Mouse (Mus musculus): ENCODE results near the gene Fam120a. TPM values are rescaled to one million over a fixed set of nuclear protein-coding genes. Genes with fewer than 3 reads are reported as not detected.
A peak's percentile ranks its signal among the peaks of the same experiment; 100 is the strongest.

Gene Fam120a
- polyA plus RNA-seq, 1 experiment from 2014 or later = 24.2 TPM

GRCm38 (mm10) chr13:48853475-48853874 is 114.3 kb downstream of the Fam120a start:
- Histone ChIP-seq H3K4me2 (replicated peaks; ENCODE audit: low read depth) (peak overlapping the region; percentile 37), H3K4me1 (replicated peaks; ENCODE audit: control insufficient read depth, insufficient read depth, low read length) (peaks cover 24% of the 10 kb centered on the region; the same call in 1 of the 2 replicates), H3K4me3 (ENCODE audit: low read depth, low read length) (no peak overlapping the region), H3K9me3 (ENCODE audit: control insufficient read depth) (no peaks in the 10 kb centered on the region), H3K9ac (ENCODE audit: low read depth, low read length) (no peak overlapping the region), H3K27me3 (replicated peaks; ENCODE audit: control insufficient read depth, insufficient read depth, low read length) (no peaks in the 10 kb centered on the region), H3K36me3 (ENCODE audit: control insufficient read depth, insufficient read depth) (no peaks in the 10 kb centered on the region), H3K27ac (ENCODE audit: low read depth, low read length) (peak overlapping the region; percentile 62; the same call in 1 of the 2 replicates)
- WGBS = 8% methylated on average over 2 of the region's 2 CpGs
- no peak for TF ChIP-seq CTCF (IDR thresholded peaks at IDR 0.05; ENCODE audit: low read depth)
- ATAC-seq = peak; percentile 82

- Histone ChIP-seq H3K4me2 (replicated peaks; ENCODE audit: low read depth) (no peak overlapping the region), H3K9me3 (ENCODE audit: control insufficient read depth) (no peaks in the 10 kb centered on the region), H3K36me3 (ENCODE audit: control insufficient read depth, insufficient read depth) (no peaks in the 10 kb centered on the region), H3K27ac (ENCODE audit: low read depth, low read length) (peak overlapping the region; percentile 68; the same call in 1 of the 2 replicates), H3K9ac (ENCODE audit: low read depth, low read length) (peak overlapping the region; percentile 26; the same call in 1 of the 2 replicates), H3K27me3 (replicated peaks; ENCODE audit: control insufficient read depth, insufficient read depth, low read length) (no peaks in the 10 kb centered on the region), H3K4me1 (replicated peaks; ENCODE audit: control insufficient read depth, insufficient read depth, low read length) (peaks cover 24% of the 10 kb centered on the region; the same call in 1 of the 2 replicates), H3K4me3 (ENCODE audit: low read depth, low read length) (no peak overlapping the region)
- WGBS = 36% methylated on average over 3 of the region's 3 CpGs
- peak; percentile 72 for TF ChIP-seq CTCF (IDR thresholded peaks at IDR 0.05; ENCODE audit: low read depth)
- no peak for ATAC-seq
Observed at GRCm38 (mm10) chr13:48852859-48853258, 115.0 kb downstream of the Fam120a start.

GRCm38 (mm10) chr13:48851719-48852118 is 116.1 kb downstream of the Fam120a start:
- Histone ChIP-seq H3K9ac (ENCODE audit: low read depth, low read length) (no peak overlapping the region), H3K27me3 (replicated peaks; ENCODE audit: control insufficient read depth, insufficient read depth, low read length) (no peaks in the 10 kb centered on the region), H3K36me3 (ENCODE audit: control insufficient read depth, insufficient read depth) (no peaks in the 10 kb centered on the region), H3K4me2 (replicated peaks; ENCODE audit: low read depth) (no peak overlapping the region), H3K4me3 (ENCODE audit: low read depth, low read length) (no peak overlapping the region), H3K27ac (ENCODE audit: low read depth, low read length) (peak overlapping the region; percentile 66), H3K9me3 (ENCODE audit: control insufficient read depth) (no peaks in the 10 kb centered on the region), H3K4me1 (replicated peaks; ENCODE audit: control insufficient read depth, insufficient read depth, low read length) (peaks cover 20% of the 10 kb centered on the region; the same call in 1 of the 2 replicates)
- TF ChIP-seq CTCF (IDR thresholded peaks at IDR 0.05; ENCODE audit: low read depth) = no peak
- no peak for ATAC-seq
- WGBS = 66% methylated on average over 5 of the region's 5 CpGs

- H3K9me3 ChIP-seq (ENCODE audit: control insufficient read depth) = no peaks in the 10 kb centered on the region
- peaks cover 20% of the 10 kb centered on the region; the same call in 1 of the 2 replicates for H3K4me1 ChIP-seq (replicated peaks; ENCODE audit: control insufficient read depth, insufficient read depth, low read length)
- WGBS = 78% methylated on average over 8 of the region's 8 CpGs
- no peak overlapping the region for H3K4me2 ChIP-seq (replicated peaks; ENCODE audit: low read depth)
- no peaks in the 10 kb centered on the region for H3K27me3 ChIP-seq (replicated peaks; ENCODE audit: control insufficient read depth, insufficient read depth, low read length)
- TF ChIP-seq CTCF (IDR thresholded peaks at IDR 0.05; ENCODE audit: low read depth) = no peak
- H3K27ac ChIP-seq (ENCODE audit: low read depth, low read length) = no peak overlapping the region
- H3K4me3 ChIP-seq (ENCODE audit: low read depth, low read length) = no peak overlapping the region
- no peak for ATAC-seq
- H3K36me3 ChIP-seq (ENCODE audit: control insufficient read depth, insufficient read depth) = no peaks in the 10 kb centered on the region
- H3K9ac ChIP-seq (ENCODE audit: low read depth, low read length) = no peak overlapping the region
Observed at GRCm38 (mm10) chr13:48850771-48851170, 117.0 kb downstream of the Fam120a start.

- Histone ChIP-seq H3K4me3 (ENCODE audit: low read depth, low read length) (no peak overlapping the region), H3K9me3 (ENCODE audit: control insufficient read depth) (no peaks in the 10 kb centered on the region), H3K9ac (ENCODE audit: low read depth, low read length) (no peak overlapping the region), H3K4me1 (replicated peaks; ENCODE audit: control insufficient read depth, insufficient read depth, low read length) (peaks cover 20% of the 10 kb centered on the region; the same call in 1 of the 2 replicates), H3K27me3 (replicated peaks; ENCODE audit: control insufficient read depth, insufficient read depth, low read length) (no peaks in the 10 kb centered on the region), H3K4me2 (replicated peaks; ENCODE audit: low read depth) (no peak overlapping the region), H3K36me3 (ENCODE audit: control insufficient read depth, insufficient read depth) (no peaks in the 10 kb centered on the region), H3K27ac (ENCODE audit: low read depth, low read length) (no peak overlapping the region)
- TF ChIP-seq CTCF (IDR thresholded peaks at IDR 0.05; ENCODE audit: low read depth) = no peak
- WGBS = 80% methylated on average over 2 of the region's 2 CpGs
- ATAC-seq = no peak
Observed at GRCm38 (mm10) chr13:48850326-48850725, 117.5 kb downstream of the Fam120a start.

GRCm38 (mm10) chr13:48849155-48849554 is 118.7 kb downstream of the Fam120a start:
- H3K4me1 ChIP-seq (replicated peaks; ENCODE audit: control insufficient read depth, insufficient read depth, low read length) = peaks cover 18% of the 10 kb centered on the region; the same call in 1 of the 2 replicates
- ATAC-seq = no peak
- WGBS = 29% methylated on average over 3 of the region's 3 CpGs

More at GRCm38 (mm10) chr13:48849155-48849554, 118.7 kb downstream of the Fam120a start:
- no peak overlapping the region for H3K27ac ChIP-seq (ENCODE audit: low read depth, low read length)
- H3K36me3 ChIP-seq (ENCODE audit: control insufficient read depth, insufficient read depth) = no peaks in the 10 kb centered on the region
- no peak overlapping the region for H3K4me2 ChIP-seq (replicated peaks; ENCODE audit: low read depth)
- TF ChIP-seq CTCF (IDR thresholded peaks at IDR 0.05; ENCODE audit: low read depth) = no peak
- H3K27me3 ChIP-seq (replicated peaks; ENCODE audit: control insufficient read depth, insufficient read depth, low read length) = no peaks in the 10 kb centered on the region
- H3K4me3 ChIP-seq (ENCODE audit: low read depth, low read length) = no peak overlapping the region
- no peak overlapping the region for H3K9ac ChIP-seq (ENCODE audit: low read depth, low read length)
- no peaks in the 10 kb centered on the region for H3K9me3 ChIP-seq (ENCODE audit: control insufficient read depth)
